Mouse (Mus musculus) forelimb bud, embryonic 11.5 days (tissue): Measurements from ENCODE around the gene Tmem163.
A peak's percentile ranks its signal among the peaks of the same experiment; 100 is the strongest.

Source experiments
- DNase-seq: peaks from one replicate; pipeline ENCODE4 v3.0.0-alpha.2; 2012; ENCODE audit warnings: low read depth, low spot score

Tmem163 gene

GRCm38 (mm10) chr1:127568641-127569040 lies 110.7 kb downstream of the Tmem163 start:
- DNase-seq, result no peak

- DNase-seq, result no peak
These were observed 122.9 kb downstream of the Tmem163 start for GRCm38 (mm10) chr1:127556486-127556845.

GRCm38 (mm10) chr1:127555822-127556485 lies 123.4 kb downstream of the Tmem163 start:
- no peak for DNase-seq

GRCm38 (mm10) chr1:127548078-127548477 lies 131.3 kb downstream of the Tmem163 start:
- no peak for DNase-seq

- DNase-seq, result no peak
These were observed 136.6 kb downstream of the Tmem163 start for GRCm38 (mm10) chr1:127542756-127543155.

GRCm38 (mm10) chr1:127541931-127542330 lies 137.4 kb downstream of the Tmem163 start:
- no peak for DNase-seq

- no peak for DNase-seq
These were observed 137.8 kb downstream of the Tmem163 start for GRCm38 (mm10) chr1:127541522-127541921.

- peak; percentile 76 for DNase-seq
These were observed 141.9 kb downstream of the Tmem163 start for GRCm38 (mm10) chr1:127537204-127538038.

- DNase-seq, result peak; percentile 73
These were observed 142.9 kb downstream of the Tmem163 start for GRCm38 (mm10) chr1:127536448-127536847.

GRCm38 (mm10) chr1:127531723-127532122 lies 147.6 kb downstream of the Tmem163 start:
- no peak for DNase-seq

- peak; percentile 55 for DNase-seq
These were observed 148.3 kb downstream of the Tmem163 start for GRCm38 (mm10) chr1:127530849-127531580.

GRCm38 (mm10) chr1:127523364-127523763 lies 156.0 kb downstream of the Tmem163 start:
- no peak for DNase-seq

GRCm38 (mm10) chr1:127514888-127515287 lies 164.5 kb downstream of the Tmem163 start:
- no peak for DNase-seq

GRCm38 (mm10) chr1:127514479-127514878 lies 164.9 kb downstream of the Tmem163 start:
- DNase-seq, result no peak

- no peak for DNase-seq
These were observed 165.7 kb downstream of the Tmem163 start for GRCm38 (mm10) chr1:127513664-127514063.

- DNase-seq, result no peak
These were observed 166.2 kb downstream of the Tmem163 start for GRCm38 (mm10) chr1:127513140-127513539.

GRCm38 (mm10) chr1:127512709-127513108 lies 166.6 kb downstream of the Tmem163 start:
- no peak for DNase-seq

- DNase-seq, result no peak
These were observed 168.0 kb downstream of the Tmem163 start for GRCm38 (mm10) chr1:127511362-127511761.

GRCm38 (mm10) chr1:127508921-127509320 lies 170.4 kb downstream of the Tmem163 start:
- DNase-seq, result no peak

- DNase-seq, result no peak
These were observed 171.1 kb downstream of the Tmem163 start for GRCm38 (mm10) chr1:127508067-127508739.

GRCm38 (mm10) chr1:127507042-127507650 lies 172.2 kb downstream of the Tmem163 start:
- no peak for DNase-seq
